8 mouse cellular contexts compared by ENCODE assay signal in the genomic region with DNA sequence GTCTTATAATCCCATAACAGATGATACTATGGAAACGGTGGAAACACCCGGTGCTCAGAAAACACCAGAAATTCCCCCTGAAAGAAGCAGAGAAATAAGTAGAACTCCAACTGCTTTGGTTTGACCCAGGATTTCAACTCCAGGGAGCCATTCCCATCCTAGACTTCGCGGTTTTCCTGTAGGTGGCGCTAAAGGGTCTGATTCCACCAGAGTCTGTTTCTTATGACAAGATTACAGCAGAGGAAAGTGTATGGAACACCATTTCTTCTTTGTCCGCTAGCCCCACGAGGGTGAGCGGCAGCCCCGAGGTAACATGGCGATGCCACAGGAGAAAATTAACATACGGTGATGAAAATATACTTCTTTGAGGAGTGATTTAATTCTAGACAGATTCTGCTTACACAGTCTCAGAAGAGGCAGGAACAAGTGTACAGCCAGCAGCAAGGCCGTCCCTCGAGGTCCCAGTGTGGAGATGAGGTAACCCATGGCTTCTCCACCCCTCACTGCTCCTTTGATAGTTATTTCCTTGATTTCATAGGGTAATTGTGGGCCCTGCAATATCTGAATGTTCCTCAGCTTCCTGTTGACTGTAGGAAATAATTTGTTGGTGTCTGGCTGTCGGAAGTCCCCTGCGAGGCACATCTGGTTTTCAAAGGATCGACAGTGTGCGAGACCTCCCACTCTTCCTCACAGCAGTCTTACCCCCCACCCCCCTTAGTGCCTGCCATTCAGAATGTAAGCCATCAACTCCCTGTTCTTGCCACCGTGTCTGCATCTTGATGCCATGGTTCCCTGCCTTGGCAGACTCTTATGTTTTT. TPM values are rescaled to one million over a fixed set of nuclear protein-coding genes. Genes with fewer than 3 reads are reported as not detected.
DNase-seq lines count a peak whose midpoint lies in the region; ATAC-seq and TF ChIP-seq lines count a peak whose summit lies in the region.

No protein-coding gene starts in this region.

- H3K9ac ChIP-seq in embryonic facial prominence, embryonic 15.5 days, result no peak overlapping the region
- no peak overlapping the region for H3K9ac ChIP-seq in heart, embryonic 14.5 days (ENCODE audit: low read length)
- 0 out of 2 replicates have a peak overlapping the region, but pooled peaks have one; percentile 11 for H3K9ac ChIP-seq in kidney, embryonic 16.5 days (replicated peaks; ENCODE audit: low read length)
- H3K9ac ChIP-seq in liver, embryonic 11.5 days (ENCODE audit: low read depth, low read length), result no peak overlapping the region
- peak overlapping the region; percentile 5; the same call in 1 of the 2 replicates for H3K9ac ChIP-seq in neural tube, embryonic 12.5 days

- no peaks in the 10 kb centered on the region for H3K4me1 ChIP-seq in embryonic facial prominence, embryonic 15.5 days
- H3K4me1 ChIP-seq in heart, embryonic 14.5 days (ENCODE audit: control insufficient read depth in 2 of 2, insufficient read depth in 2 of 2, low read length in 2 of 2), result peaks cover 2 to 11% of the 10 kb centered on the region in 2 experiments
- H3K4me1 ChIP-seq in kidney, embryonic 16.5 days (ENCODE audit: insufficient read depth, low read length), result peaks cover 14% of the 10 kb centered on the region
- no peaks in the 10 kb centered on the region for H3K4me1 ChIP-seq in liver, embryonic 11.5 days (replicated peaks; ENCODE audit: control insufficient read depth, insufficient read depth, low read length)
- no peaks in the 10 kb centered on the region for H3K4me1 ChIP-seq in neural tube, embryonic 12.5 days
- no peaks in the 10 kb centered on the region for H3K4me1 ChIP-seq in testis, adult 2 months (ENCODE audit: control insufficient read depth, insufficient read depth, low read length)

- TF ChIP-seq POLR2A in testis, adult 2 months (IDR thresholded peaks at IDR 0.05; ENCODE audit: control insufficient read depth, low read depth, low read length), result no peak

- TF ChIP-seq CTCF in testis, adult 2 months (IDR thresholded peaks at IDR 0.05; ENCODE audit: control insufficient read depth, insufficient read depth, insufficient replicate concordance, low read depth, low read length), result peak; percentile 25; the same call in 1 of the 2 replicates

- 19% methylated on average over 18 of the region's 18 CpGs for WGBS in embryonic facial prominence, embryonic 15.5 days
- 24% methylated on average over 18 of the region's 18 CpGs for WGBS in heart, embryonic 14.5 days
- 24% methylated on average over 18 of the region's 18 CpGs for WGBS in kidney, embryonic 16.5 days
- 29% methylated on average over 18 of the region's 18 CpGs for WGBS in liver, embryonic 11.5 days
- 25% methylated on average over 18 of the region's 18 CpGs for WGBS in neural tube, embryonic 12.5 days

- no peak for ATAC-seq in embryonic facial prominence, embryonic 15.5 days (ENCODE audit: insufficient number of reproducible peaks, low FRiP score, low TSS enrichment, low read depth)
- ATAC-seq in heart, embryonic 14.5 days (ENCODE audit: insufficient number of reproducible peaks, insufficient read depth, low FRiP score, low read depth), result no peak
- peak; percentile 74 for ATAC-seq in kidney, embryonic 16.5 days (ENCODE audit: low FRiP score, low TSS enrichment)
- ATAC-seq in liver, embryonic 11.5 days (replicated peaks; ENCODE audit: low FRiP score), result peak; percentile 51; the same call in 1 of the 2 replicates
- peak; percentile 88 for ATAC-seq in neural tube, embryonic 12.5 days (ENCODE audit: low FRiP score, low read depth)

- H3K36me3 ChIP-seq in embryonic facial prominence, embryonic 15.5 days, result no peaks in the 10 kb centered on the region
- no peaks in the 10 kb centered on the region for H3K36me3 ChIP-seq in heart, embryonic 14.5 days (ENCODE audit: control insufficient read depth, insufficient read depth, low read length)
- no peaks in the 10 kb centered on the region for H3K36me3 ChIP-seq in kidney, embryonic 16.5 days (ENCODE audit: insufficient read depth, low read length)
- H3K36me3 ChIP-seq in liver, embryonic 11.5 days (ENCODE audit: control insufficient read depth, insufficient read depth, low read length), result no peaks in the 10 kb centered on the region
- no peaks in the 10 kb centered on the region for H3K36me3 ChIP-seq in neural tube, embryonic 12.5 days
- H3K36me3 ChIP-seq in testis, adult 2 months (ENCODE audit: control insufficient read depth, insufficient read depth, low read length), result no peaks in the 10 kb centered on the region

- peak; percentile 67 for DNase-seq in A20 (ENCODE audit: low read depth, low spot score)
- peak; percentile 35 to 61 for DNase-seq in adrenal gland, postnatal 4 days (ENCODE audit: low spot score in 2 of 2)
- peak; percentile 61 for DNase-seq in liver, embryonic 11.5 days (ENCODE audit: low spot score)

- no peak overlapping the region for H3K27ac ChIP-seq in embryonic facial prominence, embryonic 15.5 days (replicated peaks)
- H3K27ac ChIP-seq in heart, embryonic 14.5 days (replicated peaks in 1 of 2; ENCODE audit: control insufficient read depth in 1 of 2, insufficient read depth in 1 of 2, low read depth in 2 of 2, low read length in 2 of 2), result no peak overlapping the region
- no peak overlapping the region for H3K27ac ChIP-seq in kidney, embryonic 16.5 days (ENCODE audit: low read length)
- H3K27ac ChIP-seq in liver, embryonic 11.5 days (ENCODE audit: low read depth, low read length), result no peak overlapping the region
- no peak overlapping the region for H3K27ac ChIP-seq in neural tube, embryonic 12.5 days
- H3K27ac ChIP-seq in testis, adult 2 months (ENCODE audit: control insufficient read depth, insufficient read depth, low read depth, low read length), result no peak overlapping the region

- H3K4me3 ChIP-seq in embryonic facial prominence, embryonic 15.5 days (replicated peaks), result no peak overlapping the region
- no peak overlapping the region for H3K4me3 ChIP-seq in heart, embryonic 14.5 days (ENCODE audit: control insufficient read depth in 1 of 2, insufficient read depth in 1 of 2, low read depth in 1 of 2, low read length in 2 of 2)
- no peak overlapping the region for H3K4me3 ChIP-seq in kidney, embryonic 16.5 days (ENCODE audit: low read length)
- H3K4me3 ChIP-seq in liver, embryonic 11.5 days (ENCODE audit: low read depth, low read length), result no peak overlapping the region
- no peak overlapping the region for H3K4me3 ChIP-seq in neural tube, embryonic 12.5 days
- H3K4me3 ChIP-seq in testis, adult 2 months (ENCODE audit: control insufficient read depth, low read depth, low read length), result no peak overlapping the region

- 0 out of 2 replicates have a peak overlapping the region, but pooled peaks have one; percentile 8 for H3K4me2 ChIP-seq in embryonic facial prominence, embryonic 15.5 days (replicated peaks)
- H3K4me2 ChIP-seq in heart, embryonic 14.5 days (ENCODE audit: low read length), result 0 out of 2 replicates have a peak overlapping the region, but pooled peaks have one; percentile 19
- H3K4me2 ChIP-seq in kidney, embryonic 16.5 days (replicated peaks; ENCODE audit: low read depth, low read length), result peak overlapping the region; percentile 21; the same call in 1 of the 2 replicates
- H3K4me2 ChIP-seq in liver, embryonic 11.5 days, result no peak overlapping the region
- H3K4me2 ChIP-seq in neural tube, embryonic 12.5 days (replicated peaks), result peak overlapping the region; percentile 35

- no peaks in the 10 kb centered on the region for H3K27me3 ChIP-seq in embryonic facial prominence, embryonic 15.5 days
- no peaks in the 10 kb centered on the region for H3K27me3 ChIP-seq in heart, embryonic 14.5 days (ENCODE audit: control insufficient read depth, insufficient read depth, low read length)
- H3K27me3 ChIP-seq in kidney, embryonic 16.5 days (ENCODE audit: insufficient read depth, low read length), result no peaks in the 10 kb centered on the region
- no peaks in the 10 kb centered on the region for H3K27me3 ChIP-seq in liver, embryonic 11.5 days (replicated peaks; ENCODE audit: control insufficient read depth, insufficient read depth, low read length)
- no peaks in the 10 kb centered on the region for H3K27me3 ChIP-seq in neural tube, embryonic 12.5 days (replicated peaks)
- no peaks in the 10 kb centered on the region for H3K27me3 ChIP-seq in testis, adult 2 months (ENCODE audit: control insufficient read depth, insufficient read depth, low read length)

- no peaks in the 10 kb centered on the region for H3K9me3 ChIP-seq in embryonic facial prominence, embryonic 15.5 days (replicated peaks)
- no peaks in the 10 kb centered on the region for H3K9me3 ChIP-seq in heart, embryonic 14.5 days (ENCODE audit: control insufficient read depth, low read length)
- no peaks in the 10 kb centered on the region for H3K9me3 ChIP-seq in kidney, embryonic 16.5 days (ENCODE audit: low read length)
- H3K9me3 ChIP-seq in liver, embryonic 11.5 days (ENCODE audit: control insufficient read depth, low read length), result no peaks in the 10 kb centered on the region
- H3K9me3 ChIP-seq in neural tube, embryonic 12.5 days, result no peaks in the 10 kb centered on the region

RNA-seq across cellular contexts. Expression of a gene that starts 23.1 kb away (rescaled TPM):
- total RNA-seq in adrenal gland, postnatal 4 days (2021), result 10 to 100 TPM; 28.6 to 30.7 TPM
- polyA plus RNA-seq in embryonic facial prominence, embryonic 15.5 days (2015; fragmentation: Nextera tagmentation; extraction: Ambion mirVana), result 3.6 and 4.2 TPM in 2 replicates
- 6.3 and 6.6 TPM in 2 replicates for polyA plus RNA-seq in heart, embryonic 14.5 days (2014; fragmentation: Nextera tagmentation; extraction: Ambion mirVana)
- 2.5 and 3.1 TPM in 2 replicates for polyA plus RNA-seq in kidney, embryonic 16.5 days (2015; fragmentation: Nextera tagmentation; extraction: Ambion mirVana)
- polyA plus RNA-seq in liver, embryonic 11.5 days (2014; fragmentation: Nextera tagmentation; extraction: Ambion mirVana), result 2.3 and 2.4 TPM in 2 replicates
- 3.7 and 4.2 TPM in 2 replicates for polyA plus RNA-seq in neural tube, embryonic 12.5 days (2016; fragmentation: Nextera tagmentation; extraction: Ambion mirVana)
- 1.6 TPM in 2 replicates for polyA plus RNA-seq in testis, adult 2 months (2012; rRNA removed)

Comparison
In these comparisons a context has a peak if more than half of its experiments do, and no peak if none do; other contexts are left out.
1. ATAC-seq: peak in kidney, embryonic 16.5 days (single experiment), liver, embryonic 11.5 days (single experiment) and neural tube, embryonic 12.5 days (single experiment); none in embryonic facial prominence, embryonic 15.5 days (single experiment) and heart, embryonic 14.5 days (single experiment).
2. H3K9ac ChIP-seq: peak in kidney, embryonic 16.5 days (single experiment) and neural tube, embryonic 12.5 days (single experiment); none in embryonic facial prominence, embryonic 15.5 days (single experiment), heart, embryonic 14.5 days (single experiment) and liver, embryonic 11.5 days (single experiment).
3. Peak in every context shown above with its lines, with median percentiles within 50 percentile points of each other: DNase-seq.